Mouse (Mus musculus) macrophage (primary cell): ENCODE data around the gene Col24a1. TPM values are rescaled to one million over a fixed set of nuclear protein-coding genes. Genes with fewer than 3 reads are reported as not detected.

ENCODE experiments used
- H3K27ac ChIP-seq: fragments of 350-480 bp; formaldehyde crosslinking; 2 replicates; pipeline ENCODE4 v1.9.0; 2021
- H3K36me3 ChIP-seq: fragments of 350-480 bp; formaldehyde crosslinking; 2 replicates; pipeline ENCODE4 v1.9.0; 2021; ENCODE audit errors: inconsistent target
- H3K4me3 ChIP-seq: fragments of 350-480 bp; formaldehyde crosslinking; 2 replicates; pipeline ENCODE4 v1.9.0; 2021; ENCODE audit errors: inconsistent target
- H3K79me2 ChIP-seq: fragments of 350-480 bp; formaldehyde crosslinking; 2 replicates; pipeline ENCODE4 v1.9.0; 2021; ENCODE audit errors: inconsistent target
- WGBS: methylation state at CpG from one replicate; pipeline ENCODE4 v1.1.7; 2026; ENCODE audit warnings: inconsistent platforms; ENCODE audit not compliant: missing documents; 5-methylcytosine and 5-hydroxymethylcytosine counted together
- polyA plus RNA-seq: library from polyadenylated mRNA; stranded (reverse); fragments of 250-400 nt; gene quantifications from 3 replicates; pipeline ENCODE4 v1.2.4, GENCODE M21; 2018; ENCODE audit warnings: inconsistent platforms

Col24a1 gene
- polyA plus RNA-seq, 1 experiment from 2014 or later, result not detected

DNA sequence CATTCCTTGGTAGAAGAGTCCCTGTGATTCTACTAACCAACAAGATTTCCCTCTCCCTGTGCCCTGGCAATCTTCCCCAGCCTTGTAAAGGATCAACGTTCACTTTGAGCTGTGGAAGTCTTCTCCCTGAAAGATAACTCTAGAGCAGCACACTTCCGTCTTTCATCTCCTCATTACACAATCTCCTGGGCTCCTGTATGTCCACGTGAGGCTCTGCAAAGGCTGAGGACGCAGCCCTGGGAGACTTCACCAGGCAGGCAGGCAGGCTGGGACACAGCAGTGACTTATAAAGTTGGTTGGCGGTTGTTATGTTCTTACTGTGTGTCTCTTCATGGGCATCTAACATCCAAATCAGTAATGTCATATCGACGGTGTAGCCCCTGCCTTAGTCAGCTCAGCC lies 170.1 kb downstream of the Col24a1 start:
- Histone ChIP-seq H3K36me3 (no peaks in the 10 kb centered on the region), H3K79me2 (no peaks in the 10 kb centered on the region), H3K27ac (no peak overlapping the region), H3K4me3 (no peak overlapping the region)
- 69% methylated on average over 7 of the region's 7 CpGs for WGBS

DNA sequence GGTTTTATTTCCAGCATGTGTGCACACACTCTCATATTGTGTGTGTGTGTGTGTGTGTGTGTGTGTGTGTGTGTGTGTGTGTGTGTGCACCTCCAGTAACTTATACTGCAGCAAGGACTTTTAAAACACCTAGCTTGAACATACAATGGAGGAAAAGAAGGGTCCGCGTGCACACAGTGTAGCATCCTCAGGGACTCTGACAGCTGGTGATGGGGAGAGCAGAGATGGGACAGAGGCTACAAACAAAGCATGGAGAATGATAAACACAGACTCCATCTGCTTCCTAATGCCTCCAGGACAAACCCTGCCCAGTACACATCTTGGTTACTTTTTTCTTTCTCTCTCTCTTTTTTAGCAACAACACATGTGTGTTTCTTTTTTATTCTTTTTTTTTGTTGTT lies 171.5 kb downstream of the Col24a1 start:
- Histone ChIP-seq H3K79me2 (no peaks in the 10 kb centered on the region), H3K4me3 (no peak overlapping the region), H3K27ac (no peak overlapping the region), H3K36me3 (no peaks in the 10 kb centered on the region)
- 100% methylated on average over 2 of the region's 2 CpGs for WGBS

DNA sequence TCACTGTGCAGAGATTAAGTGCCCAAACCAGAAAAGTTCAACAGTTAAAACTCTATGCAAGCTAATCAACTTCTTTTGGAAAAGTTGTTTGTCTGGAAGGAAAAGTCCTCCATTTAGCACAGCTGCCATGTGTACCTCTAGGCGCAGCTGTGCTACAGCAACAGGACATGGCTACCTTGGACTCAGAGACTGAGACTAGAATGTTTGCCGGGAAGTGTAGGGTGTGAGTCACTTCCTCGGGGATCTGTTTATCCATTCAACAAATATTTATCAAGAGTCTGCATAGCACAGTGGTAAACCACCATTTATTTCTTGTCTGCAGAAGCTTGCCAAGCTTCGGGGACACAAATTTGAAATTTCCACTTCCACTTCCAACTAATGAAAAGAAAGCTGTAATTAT lies 178.8 kb downstream of the Col24a1 start:
- no peak overlapping the region for H3K27ac ChIP-seq
- WGBS, result 42% methylated on average over 4 of the region's 4 CpGs

DNA sequence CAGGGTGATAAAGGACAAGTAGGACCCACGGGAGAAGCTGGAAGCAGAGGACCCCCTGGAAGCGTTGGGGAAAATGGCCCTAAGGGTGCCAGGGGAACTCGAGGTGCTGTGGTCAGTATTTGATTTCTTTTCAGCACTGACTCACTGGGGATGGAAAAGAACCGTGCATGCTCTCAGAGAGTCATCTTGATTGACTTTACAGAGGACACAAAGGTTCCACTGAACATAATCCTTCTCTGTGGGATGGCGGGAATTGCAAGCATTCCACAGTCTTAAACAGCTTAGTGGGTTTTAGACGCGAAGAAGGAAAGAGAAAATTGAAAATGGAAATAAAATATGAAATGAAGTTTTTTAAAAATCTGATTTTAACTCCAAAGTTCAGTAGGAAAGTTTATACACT lies 181.9 kb downstream of the Col24a1 start:
- no peaks in the 10 kb centered on the region for H3K36me3 ChIP-seq
- H3K79me2 ChIP-seq, result no peaks in the 10 kb centered on the region
- WGBS, result 79% methylated on average over 7 of the region's 7 CpGs
- H3K4me3 ChIP-seq, result no peak overlapping the region
- H3K27ac ChIP-seq, result no peak overlapping the region

More for the DNA sequence above, 178.8 kb downstream of the Col24a1 start:
- Histone ChIP-seq H3K4me3 (no peak overlapping the region), H3K36me3 (no peaks in the 10 kb centered on the region), H3K79me2 (no peaks in the 10 kb centered on the region)

DNA sequence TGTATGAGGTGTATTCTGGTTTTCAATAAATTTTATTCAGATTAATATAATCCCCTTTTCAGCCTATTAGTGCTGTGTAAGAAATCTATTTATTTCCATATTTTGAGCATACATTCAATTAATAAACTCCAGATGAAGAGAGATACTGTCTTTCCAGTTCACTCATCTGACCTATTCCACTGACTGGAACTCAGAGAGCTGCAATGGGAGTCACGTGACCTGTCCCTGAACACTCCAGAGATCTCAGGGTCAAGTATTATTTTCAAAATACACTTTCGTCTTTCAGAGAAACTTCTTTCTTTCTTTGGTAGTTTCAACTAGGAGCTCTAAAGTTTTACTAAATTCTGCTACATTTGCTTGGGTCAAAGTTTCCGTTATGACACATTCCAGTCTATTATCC lies 184.4 kb downstream of the Col24a1 start:
- 87% methylated on average over 3 of the region's 3 CpGs for WGBS
- Histone ChIP-seq H3K4me3 (no peak overlapping the region), H3K27ac (no peak overlapping the region), H3K36me3 (no peaks in the 10 kb centered on the region), H3K79me2 (no peaks in the 10 kb centered on the region)

DNA sequence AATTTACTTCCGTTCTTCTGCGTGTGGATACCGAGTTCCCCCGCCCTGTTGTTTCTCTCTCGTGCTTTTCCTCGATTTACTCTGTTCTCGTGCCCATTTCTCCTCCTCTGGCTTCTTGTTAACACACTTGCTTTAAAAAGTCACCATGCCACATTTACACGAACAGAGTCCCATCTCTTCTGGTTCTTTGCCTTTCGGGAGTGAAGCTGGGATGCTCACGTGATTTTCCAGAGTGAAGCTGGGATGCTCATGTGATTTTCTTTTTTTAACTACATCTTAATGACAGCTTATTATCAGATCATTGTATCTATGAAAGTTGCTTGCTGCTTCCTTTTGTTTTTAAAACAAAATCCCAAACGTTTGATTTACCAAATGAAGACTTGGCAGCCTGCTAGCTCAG lies 184.8 kb downstream of the Col24a1 start:
- Histone ChIP-seq H3K4me3 (no peak overlapping the region), H3K79me2 (no peaks in the 10 kb centered on the region), H3K27ac (no peak overlapping the region), H3K36me3 (no peaks in the 10 kb centered on the region)
- WGBS, result 84% methylated on average over 11 of the region's 11 CpGs

DNA sequence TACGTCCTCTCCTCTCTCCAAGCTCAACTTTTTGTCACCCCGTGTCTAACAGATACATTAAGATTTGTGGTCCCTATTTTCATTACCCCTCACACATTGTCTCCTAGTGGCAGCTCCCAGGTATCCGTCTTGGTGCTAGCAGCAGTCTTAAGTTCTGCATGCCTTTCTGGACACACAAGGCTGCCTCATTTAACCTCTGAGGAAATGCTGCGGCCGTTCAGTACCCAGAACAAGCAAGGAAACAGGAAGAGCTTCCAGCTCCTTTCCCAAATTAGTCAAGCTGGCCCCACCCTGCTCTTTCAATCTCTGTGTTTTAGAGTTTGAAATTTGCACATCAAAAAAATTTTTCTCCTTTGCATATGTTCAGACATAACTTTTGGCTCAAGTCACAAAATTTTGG lies 186.2 kb downstream of the Col24a1 start:
- Histone ChIP-seq H3K4me3 (no peak overlapping the region), H3K79me2 (no peaks in the 10 kb centered on the region), H3K36me3 (no peaks in the 10 kb centered on the region), H3K27ac (no peak overlapping the region)
- 60% methylated on average over 5 of the region's 5 CpGs for WGBS

DNA sequence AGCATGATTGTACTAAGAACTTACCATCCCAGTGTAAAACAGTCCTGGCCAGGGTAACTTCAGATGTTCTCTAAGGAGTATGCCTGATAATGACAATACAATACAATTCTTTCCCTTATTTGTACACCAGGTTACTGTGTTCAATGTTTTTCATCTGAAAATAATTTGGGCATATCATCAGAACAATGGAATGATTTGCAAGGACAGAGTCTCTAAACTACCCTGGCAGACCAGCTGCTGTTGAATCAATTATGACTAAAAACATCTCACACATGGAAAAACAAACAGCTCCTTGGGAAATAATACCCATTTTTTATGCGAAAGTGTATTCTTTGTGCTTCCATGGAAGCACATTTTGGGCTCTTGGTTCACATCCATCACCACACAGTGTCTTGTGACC lies 198.0 kb downstream of the Col24a1 start:
- H3K79me2 ChIP-seq, result no peaks in the 10 kb centered on the region
- no peak overlapping the region for H3K27ac ChIP-seq
- H3K4me3 ChIP-seq, result no peak overlapping the region
- no peaks in the 10 kb centered on the region for H3K36me3 ChIP-seq
- WGBS, result 78% methylated on average over 1 of the region's 1 CpGs

DNA sequence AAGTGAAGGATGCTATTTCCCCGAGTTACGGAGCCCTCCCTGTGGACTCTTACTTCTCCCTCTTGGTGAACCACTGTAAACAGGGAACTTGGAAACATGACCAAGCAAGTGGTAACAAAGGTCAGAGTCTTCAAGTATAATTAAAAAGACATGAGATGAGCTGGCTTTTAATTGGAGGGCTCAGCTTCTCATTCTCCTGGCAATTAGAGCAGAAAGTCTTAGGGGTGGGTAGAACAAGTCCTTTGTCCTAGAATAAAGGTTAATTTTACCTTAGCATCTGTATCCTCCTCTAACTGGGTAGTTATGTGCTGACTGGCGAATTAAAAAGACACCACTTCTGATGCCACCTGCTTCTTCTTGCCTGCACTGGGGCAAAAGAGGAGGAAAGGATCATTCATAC lies 199.1 kb downstream of the Col24a1 start:
- H3K36me3 ChIP-seq, result no peaks in the 10 kb centered on the region
- no peaks in the 10 kb centered on the region for H3K79me2 ChIP-seq
- H3K4me3 ChIP-seq, result no peak overlapping the region
- WGBS, result 83% methylated on average over 3 of the region's 3 CpGs
- H3K27ac ChIP-seq, result no peak overlapping the region

DNA sequence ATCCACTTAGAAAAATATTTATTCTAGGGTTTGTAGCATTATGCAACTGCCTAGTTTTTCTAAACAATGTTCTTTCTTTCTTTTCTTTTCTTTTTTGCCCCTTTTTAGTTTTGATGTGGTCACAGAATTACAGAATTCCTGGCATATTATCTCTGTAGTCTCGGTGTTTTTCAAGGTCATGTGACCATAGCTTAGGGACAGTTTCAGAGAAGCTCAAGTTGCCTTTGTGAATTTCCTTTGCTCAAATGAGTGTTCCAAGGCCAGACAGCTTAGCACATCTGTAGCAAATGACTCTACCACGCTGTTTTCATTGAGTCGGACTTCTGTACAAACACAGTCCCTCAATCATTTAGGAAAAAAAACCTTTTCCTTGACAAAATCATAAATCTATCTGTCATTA lies 205.9 kb downstream of the Col24a1 start:
- WGBS, result 77% methylated on average over 3 of the region's 3 CpGs
- no peak overlapping the region for H3K27ac ChIP-seq
- H3K36me3 ChIP-seq, result no peaks in the 10 kb centered on the region

DNA sequence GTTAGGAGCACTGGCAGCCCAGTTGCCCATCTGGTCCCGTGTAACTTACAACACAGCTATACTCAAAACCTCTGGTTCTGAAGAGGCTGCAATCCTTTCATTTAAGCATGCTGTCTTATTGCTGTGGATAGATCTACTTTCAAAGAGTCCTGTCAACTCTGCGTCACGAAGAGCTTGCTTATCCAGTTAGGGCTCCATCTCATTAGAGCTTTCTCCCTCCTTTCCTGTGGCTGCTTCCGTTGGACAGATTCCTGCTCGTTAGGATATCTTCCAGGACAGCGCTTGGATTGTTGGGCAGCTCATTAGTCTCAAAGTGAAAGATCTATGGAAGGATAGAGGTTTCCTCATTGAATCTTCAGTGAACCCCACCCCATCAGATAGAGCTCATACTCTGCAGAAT lies 206.6 kb downstream of the Col24a1 start:
- H3K79me2 ChIP-seq, result no peaks in the 10 kb centered on the region
- no peaks in the 10 kb centered on the region for H3K36me3 ChIP-seq
- no peak overlapping the region for H3K4me3 ChIP-seq
- WGBS, result 90% methylated on average over 6 of the region's 6 CpGs
- H3K27ac ChIP-seq, result no peak overlapping the region

More for the DNA sequence above, 205.9 kb downstream of the Col24a1 start:
- Histone ChIP-seq H3K79me2 (no peaks in the 10 kb centered on the region), H3K4me3 (no peak overlapping the region)

DNA sequence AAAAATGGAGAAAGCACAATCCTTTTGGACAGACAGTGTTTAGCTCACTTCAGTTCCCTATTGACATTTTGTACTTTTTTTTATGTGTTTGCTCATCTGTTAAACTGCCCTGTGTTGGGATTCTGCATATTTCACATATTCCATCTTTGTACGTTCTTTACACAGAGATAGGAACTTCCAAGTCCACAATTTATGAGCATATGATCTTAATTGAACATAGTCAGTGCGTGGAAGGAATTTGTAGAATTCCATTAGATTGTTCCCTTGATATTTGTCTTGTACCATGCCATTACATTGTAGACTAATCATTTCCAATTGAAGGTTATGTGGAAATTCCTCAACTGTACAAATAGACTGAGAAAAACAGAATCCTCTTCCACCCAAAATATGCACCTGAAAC lies 212.6 kb downstream of the Col24a1 start:
- no peak overlapping the region for H3K27ac ChIP-seq
- no peaks in the 10 kb centered on the region for H3K36me3 ChIP-seq
- no peaks in the 10 kb centered on the region for H3K79me2 ChIP-seq
- no peak overlapping the region for H3K4me3 ChIP-seq
- 78% methylated on average over 2 of the region's 2 CpGs for WGBS

DNA sequence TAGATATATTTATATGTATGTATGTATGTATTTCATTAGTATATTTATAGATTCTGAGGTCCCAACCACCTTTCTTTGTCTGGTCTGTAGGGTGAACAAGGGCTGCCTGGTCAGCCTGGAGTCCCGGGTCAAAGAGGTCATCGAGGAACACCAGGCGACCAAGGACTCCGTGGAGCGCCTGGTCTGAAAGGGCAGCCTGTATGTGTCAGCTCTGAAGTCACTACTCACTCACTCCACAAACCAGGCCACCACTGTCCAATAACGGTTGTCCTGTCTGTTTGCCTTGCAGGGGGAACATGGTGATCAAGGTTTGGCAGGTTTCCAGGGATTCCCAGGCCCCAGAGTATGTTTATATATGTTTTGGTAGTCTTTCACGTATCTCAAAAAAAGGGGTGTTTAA lies 216.3 kb downstream of the Col24a1 start:
- 91% methylated on average over 7 of the region's 7 CpGs for WGBS
- H3K27ac ChIP-seq, result no peak overlapping the region
- H3K4me3 ChIP-seq, result no peak overlapping the region
- H3K36me3 ChIP-seq, result no peaks in the 10 kb centered on the region
- no peaks in the 10 kb centered on the region for H3K79me2 ChIP-seq

DNA sequence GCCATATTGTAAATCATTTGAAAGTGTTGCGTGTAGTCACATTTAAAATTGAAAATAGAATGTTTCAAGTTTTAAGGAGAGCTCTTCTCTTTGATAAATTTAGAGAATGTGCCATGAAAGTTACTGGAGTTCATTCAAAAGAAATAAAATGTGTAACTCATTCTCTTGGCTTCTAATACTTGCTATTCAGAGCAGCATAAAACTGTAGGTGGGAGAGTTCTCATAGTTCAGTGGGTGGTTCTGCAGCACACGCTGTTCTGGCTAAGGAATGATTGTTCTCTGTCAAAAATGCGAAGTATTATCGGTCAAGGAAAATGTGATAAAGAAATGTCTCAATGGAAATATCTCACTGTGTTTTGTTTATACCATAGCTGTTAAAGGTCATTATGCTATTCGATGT lies 221.9 kb downstream of the Col24a1 start:
- H3K27ac ChIP-seq, result no peak overlapping the region
- 88% methylated on average over 5 of the region's 5 CpGs for WGBS
- H3K79me2 ChIP-seq, result no peaks in the 10 kb centered on the region

DNA sequence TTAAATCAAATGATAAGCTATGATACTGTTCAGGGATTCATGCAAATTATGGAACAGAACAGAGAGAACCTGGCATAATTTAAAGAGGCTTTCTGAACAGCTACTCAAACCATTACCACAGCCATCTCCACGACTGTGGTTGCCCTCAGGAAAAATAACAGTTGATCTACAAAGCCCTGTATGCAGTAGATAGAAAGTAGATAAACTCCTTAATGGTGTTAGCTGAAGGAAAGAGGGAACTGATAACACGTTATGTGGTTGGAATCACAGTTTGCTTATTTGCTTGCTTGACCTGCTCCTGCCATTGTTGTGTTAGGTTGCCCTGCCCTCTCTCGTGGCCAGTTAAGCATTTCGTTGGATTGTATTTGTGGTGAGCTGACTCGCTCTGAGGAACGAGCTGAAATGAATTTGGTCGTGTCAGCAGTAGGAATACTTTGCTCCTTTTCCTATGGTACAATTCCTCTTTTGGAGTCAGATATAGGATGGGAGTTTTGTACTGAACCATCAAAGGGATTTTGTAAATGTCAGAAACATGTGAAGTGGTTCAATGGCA lies 229.3 kb downstream of the Col24a1 start:
- 11% methylated on average over 7 of the region's 7 CpGs for WGBS
- no peaks in the 10 kb centered on the region for H3K79me2 ChIP-seq
- H3K36me3 ChIP-seq, result no peaks in the 10 kb centered on the region
- H3K27ac ChIP-seq, result no peak overlapping the region
- H3K4me3 ChIP-seq, result no peak overlapping the region

More for the DNA sequence above, 221.9 kb downstream of the Col24a1 start:
- H3K36me3 ChIP-seq, result no peaks in the 10 kb centered on the region
- H3K4me3 ChIP-seq, result no peak overlapping the region

DNA sequence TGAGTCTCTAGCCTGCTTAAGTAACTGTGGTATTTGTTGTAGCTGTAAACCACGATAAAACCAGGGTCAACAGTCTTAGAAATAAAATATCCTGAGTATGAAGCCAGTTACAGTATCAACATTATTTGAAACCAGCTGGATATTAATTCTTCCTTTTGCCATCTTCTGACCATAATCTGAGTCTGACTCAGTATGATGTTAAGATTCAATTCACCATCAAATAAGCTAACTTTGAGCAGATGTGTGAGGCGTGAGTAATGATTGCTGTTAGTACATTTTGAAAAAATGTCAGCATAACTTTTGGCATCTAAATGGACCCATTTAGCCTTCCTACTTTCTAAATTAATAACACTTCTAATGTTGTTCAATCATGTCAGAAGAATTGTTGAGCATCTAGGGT lies 230.0 kb downstream of the Col24a1 start:
- H3K79me2 ChIP-seq, result no peaks in the 10 kb centered on the region
- H3K27ac ChIP-seq, result no peak overlapping the region
- H3K36me3 ChIP-seq, result no peaks in the 10 kb centered on the region
- WGBS, result 100% methylated on average over 2 of the region's 2 CpGs
- H3K4me3 ChIP-seq, result no peak overlapping the region
